Mouse (Mus musculus): ENCODE data around the gene Dlgap1. TPM values are rescaled to one million over a fixed set of nuclear protein-coding genes. Genes with fewer than 3 reads are reported as not detected.
A peak's percentile ranks its signal among the peaks of the same experiment; 100 is the strongest.

Gene Dlgap1
- polyA plus RNA-seq, 1 experiment = 0.06 TPM

- Histone ChIP-seq H3K27me3 (ENCODE audit: control insufficient read depth, insufficient read depth, low read length) (no peaks in the 10 kb centered on the region), H3K27ac (ENCODE audit: insufficient read depth, low read length) (no peak overlapping the region), H3K36me3 (ENCODE audit: control insufficient read depth, insufficient read depth, low read length) (no peaks in the 10 kb centered on the region), H3K4me3 (ENCODE audit: extremely low read depth, insufficient read depth, insufficient read length) (no peak overlapping the region), H3K4me1 (ENCODE audit: control insufficient read depth, insufficient read depth, insufficient read length) (no peaks in the 10 kb centered on the region)
- no peak for DNase-seq (ENCODE audit: low read depth in 1 of 2, low spot score in 2 of 2)
- 84% methylated on average over 6 of the region's 6 CpGs for WGBS
- no peak for TF ChIP-seq POLR2A (IDR thresholded peaks at IDR 0.05; ENCODE audit: low read depth, low read length)
- no peak for TF ChIP-seq CTCF (IDR thresholded peaks at IDR 0.05; ENCODE audit: extremely low read depth, insufficient read depth, insufficient read length, insufficient replicate concordance)
Measured at GRCm38 (mm10) chr17:70434549-70434948, 465.7 kb downstream of the Dlgap1 start.

GRCm38 (mm10) chr17:70435612-70436011, 466.7 kb downstream of the Dlgap1 start:
- Histone ChIP-seq H3K27me3 (ENCODE audit: control insufficient read depth, insufficient read depth, low read length) (no peaks in the 10 kb centered on the region), H3K4me3 (ENCODE audit: extremely low read depth, insufficient read depth, insufficient read length) (no peak overlapping the region), H3K4me1 (ENCODE audit: control insufficient read depth, insufficient read depth, insufficient read length) (no peaks in the 10 kb centered on the region), H3K36me3 (ENCODE audit: control insufficient read depth, insufficient read depth, low read length) (no peaks in the 10 kb centered on the region), H3K27ac (ENCODE audit: insufficient read depth, low read length) (no peak overlapping the region)
- DNase-seq (ENCODE audit: low read depth in 1 of 2, low spot score in 2 of 2) = no peak
- WGBS = 91% methylated on average over 6 of the region's 6 CpGs
- TF ChIP-seq POLR2A (IDR thresholded peaks at IDR 0.05; ENCODE audit: low read depth, low read length) (no peak), CTCF (IDR thresholded peaks at IDR 0.05; ENCODE audit: extremely low read depth, insufficient read depth, insufficient read length, insufficient replicate concordance) (no peak)

GRCm38 (mm10) chr17:70437229-70437628, 468.4 kb downstream of the Dlgap1 start:
- Histone ChIP-seq H3K4me1 (ENCODE audit: control insufficient read depth, insufficient read depth, insufficient read length) (no peaks in the 10 kb centered on the region), H3K36me3 (ENCODE audit: control insufficient read depth, insufficient read depth, low read length) (no peaks in the 10 kb centered on the region), H3K4me3 (ENCODE audit: extremely low read depth, insufficient read depth, insufficient read length) (no peak overlapping the region), H3K27me3 (ENCODE audit: control insufficient read depth, insufficient read depth, low read length) (no peaks in the 10 kb centered on the region), H3K27ac (ENCODE audit: insufficient read depth, low read length) (no peak overlapping the region)
- TF ChIP-seq POLR2A (IDR thresholded peaks at IDR 0.05; ENCODE audit: low read depth, low read length) (no peak), CTCF (IDR thresholded peaks at IDR 0.05; ENCODE audit: extremely low read depth, insufficient read depth, insufficient read length, insufficient replicate concordance) (no peak)
- 81% methylated on average over 5 of the region's 5 CpGs for WGBS
- DNase-seq (ENCODE audit: low read depth in 1 of 2, low spot score in 2 of 2) = no peak

- Histone ChIP-seq H3K27ac (ENCODE audit: insufficient read depth, low read length) (no peak overlapping the region), H3K4me1 (ENCODE audit: control insufficient read depth, insufficient read depth, insufficient read length) (no peaks in the 10 kb centered on the region), H3K36me3 (ENCODE audit: control insufficient read depth, insufficient read depth, low read length) (no peaks in the 10 kb centered on the region), H3K27me3 (ENCODE audit: control insufficient read depth, insufficient read depth, low read length) (no peaks in the 10 kb centered on the region), H3K4me3 (ENCODE audit: extremely low read depth, insufficient read depth, insufficient read length) (no peak overlapping the region)
- WGBS = 90% methylated on average over 14 of the region's 14 CpGs
- no peak for TF ChIP-seq POLR2A (IDR thresholded peaks at IDR 0.05; ENCODE audit: low read depth, low read length)
- TF ChIP-seq CTCF (IDR thresholded peaks at IDR 0.05; ENCODE audit: extremely low read depth, insufficient read depth, insufficient read length, insufficient replicate concordance) = no peak
- no peak for DNase-seq (ENCODE audit: low read depth in 1 of 2, low spot score in 2 of 2)
Measured at GRCm38 (mm10) chr17:70442976-70443375, 474.1 kb downstream of the Dlgap1 start.

GRCm38 (mm10) chr17:70446451-70446850, 477.6 kb downstream of the Dlgap1 start:
- no peak for DNase-seq (ENCODE audit: low read depth in 1 of 2, low spot score in 2 of 2)
- H3K4me3 ChIP-seq (ENCODE audit: extremely low read depth, insufficient read depth, insufficient read length) = no peak overlapping the region
- TF ChIP-seq CTCF (IDR thresholded peaks at IDR 0.05; ENCODE audit: extremely low read depth, insufficient read depth, insufficient read length, insufficient replicate concordance) (no peak), POLR2A (IDR thresholded peaks at IDR 0.05; ENCODE audit: low read depth, low read length) (no peak)
- H3K27ac ChIP-seq (ENCODE audit: insufficient read depth, low read length) = no peak overlapping the region
- no peaks in the 10 kb centered on the region for H3K36me3 ChIP-seq (ENCODE audit: control insufficient read depth, insufficient read depth, low read length)
- H3K4me1 ChIP-seq (ENCODE audit: control insufficient read depth, insufficient read depth, insufficient read length) = no peaks in the 10 kb centered on the region
- no peaks in the 10 kb centered on the region for H3K27me3 ChIP-seq (ENCODE audit: control insufficient read depth, insufficient read depth, low read length)
- WGBS = 78% methylated on average over 8 of the region's 8 CpGs

- no peaks in the 10 kb centered on the region for H3K27me3 ChIP-seq (ENCODE audit: control insufficient read depth, insufficient read depth, low read length)
- TF ChIP-seq CTCF (IDR thresholded peaks at IDR 0.05; ENCODE audit: extremely low read depth, insufficient read depth, insufficient read length, insufficient replicate concordance) (no peak), POLR2A (IDR thresholded peaks at IDR 0.05; ENCODE audit: low read depth, low read length) (no peak)
- WGBS = 52% methylated on average over 7 of the region's 7 CpGs
- no peak overlapping the region for H3K4me3 ChIP-seq (ENCODE audit: extremely low read depth, insufficient read depth, insufficient read length)
- peak in 1 of 2 experiments; percentile 4 for DNase-seq (ENCODE audit: low read depth in 1 of 2, low spot score in 2 of 2)
- no peaks in the 10 kb centered on the region for H3K36me3 ChIP-seq (ENCODE audit: control insufficient read depth, insufficient read depth, low read length)
- H3K27ac ChIP-seq (ENCODE audit: insufficient read depth, low read length) = no peak overlapping the region
- H3K4me1 ChIP-seq (ENCODE audit: control insufficient read depth, insufficient read depth, insufficient read length) = no peaks in the 10 kb centered on the region
Measured at GRCm38 (mm10) chr17:70455036-70455435, 486.2 kb downstream of the Dlgap1 start.

GRCm38 (mm10) chr17:70457103-70457502, 488.2 kb downstream of the Dlgap1 start:
- no peaks in the 10 kb centered on the region for H3K4me1 ChIP-seq (ENCODE audit: control insufficient read depth, insufficient read depth, insufficient read length)
- no peak for DNase-seq (ENCODE audit: low read depth in 1 of 2, low spot score in 2 of 2)
- H3K36me3 ChIP-seq (ENCODE audit: control insufficient read depth, insufficient read depth, low read length) = no peaks in the 10 kb centered on the region
- H3K27me3 ChIP-seq (ENCODE audit: control insufficient read depth, insufficient read depth, low read length) = no peaks in the 10 kb centered on the region
- WGBS = 89% methylated on average over 1 of the region's 1 CpGs
- no peak for TF ChIP-seq CTCF (IDR thresholded peaks at IDR 0.05; ENCODE audit: extremely low read depth, insufficient read depth, insufficient read length, insufficient replicate concordance)
- TF ChIP-seq POLR2A (IDR thresholded peaks at IDR 0.05; ENCODE audit: low read depth, low read length) = no peak
- H3K4me3 ChIP-seq (ENCODE audit: extremely low read depth, insufficient read depth, insufficient read length) = no peak overlapping the region
- no peak overlapping the region for H3K27ac ChIP-seq (ENCODE audit: insufficient read depth, low read length)

Measured in spleen, adult 2 months (tissue).